Mouse (Mus musculus) adipose tissue, adult 10 weeks (tissue): ENCODE measurements around the gene Armc6. TPM values are rescaled to one million over a fixed set of nuclear protein-coding genes. Genes with fewer than 3 reads are reported as not detected.

ENCODE experiments used
- polyA plus RNA-seq: library from polyadenylated mRNA; stranded (reverse); fragments of 350-450 nt; fragmentation: Illumina TruSeq; extraction: RNeasy Lipid Tissue Mini Kit (QIAGEN cat#74804); gene quantifications from one replicate; pipeline ENCODE4 v1.2.3, GENCODE M21; 2014; ENCODE audit warnings: low read depth, low replicate concordance

Armc6 gene
- 7.3 TPM for polyA plus RNA-seq

DNA sequence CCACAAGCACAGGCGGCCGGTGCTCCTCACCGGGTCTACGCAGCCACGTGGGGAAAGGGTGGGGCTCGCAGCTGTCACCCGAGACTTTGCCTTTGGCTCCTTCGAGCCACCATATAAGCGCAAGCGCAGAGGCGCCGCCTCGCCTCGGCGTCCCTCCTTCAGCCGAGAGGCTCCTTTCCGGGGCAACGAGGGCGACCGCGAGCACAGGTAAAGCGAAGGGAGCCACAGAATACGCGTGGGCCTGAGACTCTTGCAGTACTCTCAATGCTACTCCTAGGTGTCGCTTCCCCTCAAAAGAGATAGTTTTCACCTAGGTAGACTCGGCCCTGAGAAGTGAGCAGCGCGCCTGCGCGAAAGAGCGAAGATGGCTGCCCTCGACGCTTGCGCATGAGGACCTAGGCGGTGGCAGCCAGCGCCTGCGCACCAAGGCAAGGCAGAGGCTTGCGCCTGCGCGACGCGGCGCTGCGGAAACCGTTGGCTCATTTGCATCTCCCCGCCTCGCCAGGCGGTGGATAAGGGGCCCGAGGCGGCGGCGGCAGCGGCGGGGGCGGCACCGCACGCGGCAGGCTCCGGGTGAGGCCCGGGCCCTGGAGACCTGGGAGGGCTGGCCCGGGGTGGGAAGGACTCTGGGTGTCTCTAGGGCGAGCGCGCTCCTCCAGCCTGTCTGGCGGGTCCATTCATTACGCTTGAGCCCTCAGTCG lies at the start of gene Armc6, which contains the start of gene Sugp2:
Gene Armc6, minus strand, starts transcription at position 387 of the 701 bp plus-strand sequence.
Gene Sugp2, plus strand, starts transcription at position 147 of the 701 bp plus-strand sequence.

GRCm38 (mm10) chr8:70282603-70283135 lies 48.4 kb upstream of the Armc6 start, which contains the start of gene Homer3:
Gene Homer3 (plus strand): TSS chr8:70282827.

GRCm38 (mm10) chr8:70212112-70213055 lies 21.9 kb downstream of the Armc6 start, which contains the start of gene Slc25a42:
Gene Slc25a42 (minus strand): TSS chr8:70212305.

DNA sequence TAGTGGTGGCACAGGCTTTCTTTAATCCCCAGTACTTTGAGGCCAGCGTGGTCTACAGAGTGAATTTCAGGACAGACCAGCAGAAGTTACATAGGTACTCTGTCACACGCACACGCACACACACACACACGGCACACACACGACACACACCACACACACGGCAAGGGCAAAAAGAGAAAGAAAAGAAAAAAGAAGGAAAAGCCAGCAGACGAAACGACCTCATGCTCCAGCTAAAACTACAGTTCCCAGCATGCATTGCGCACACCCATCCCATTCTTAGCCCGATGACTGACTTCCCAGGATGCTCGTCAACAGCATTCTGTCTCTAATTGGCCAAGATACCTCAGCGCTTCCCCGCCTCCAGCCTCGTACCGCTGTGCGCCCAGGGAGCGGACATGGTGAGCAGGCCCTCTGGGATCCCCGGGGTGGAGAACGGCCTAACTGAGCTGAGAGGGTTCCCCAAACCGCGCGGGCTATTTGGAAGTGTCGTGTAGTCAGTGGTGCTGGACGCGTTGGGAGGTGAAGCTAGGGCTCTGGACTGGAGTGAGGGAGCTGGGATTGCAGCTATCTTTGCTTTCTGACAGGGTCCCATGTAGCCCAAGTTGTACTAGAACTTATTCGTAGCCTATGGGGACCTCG lies 62.1 kb downstream of the Armc6 start, which contains the start of gene Tmem161a:
Gene Tmem161a, plus strand, starts transcription at position 314 of the 639 bp plus-strand sequence.

Other genes starting within 250 kb of the Armc6 start
- gene Gatad2a, start 238.1 kb downstream of the Armc6 start, polyA plus RNA-seq: 41.1 TPM
- gene Mau2, start 191.7 kb downstream of the Armc6 start, polyA plus RNA-seq: 33.6 TPM
- gene Sugp1, start 191.7 kb downstream of the Armc6 start, polyA plus RNA-seq: 23.3 TPM
- gene Tm6sf2, start 161.5 kb downstream of the Armc6 start, polyA plus RNA-seq: 0.68 TPM
- gene Hapln4, start 151.0 kb downstream of the Armc6 start, polyA plus RNA-seq: 0.10 TPM
- gene Ncan, start 113.6 kb downstream of the Armc6 start, polyA plus RNA-seq: 0.21 TPM
- gene Nr2c2ap, start 103.1 kb downstream of the Armc6 start, polyA plus RNA-seq: 17.3 TPM
- 13.1 TPM for gene Rfxank, start 95.3 kb downstream of the Armc6 start, polyA plus RNA-seq
- 57.0 TPM for gene Borcs8, start 95.0 kb downstream of the Armc6 start, polyA plus RNA-seq
- gene Mef2b, start 94.8 kb downstream of the Armc6 start, polyA plus RNA-seq: 0.40 TPM
- gene Tmem161a, start 62.1 kb downstream of the Armc6 start, polyA plus RNA-seq: 44.5 TPM
- 28.3 TPM for gene Slc25a42, start 22.2 kb downstream of the Armc6 start, polyA plus RNA-seq
- gene Sugp2, start 240 bp downstream of the Armc6 start, polyA plus RNA-seq: 30.9 TPM
- gene Homer3, start 48.4 kb upstream of the Armc6 start, polyA plus RNA-seq: 43.4 TPM
- 40.2 TPM for gene Ddx49, start 68.0 kb upstream of the Armc6 start, polyA plus RNA-seq
- 186 TPM for gene Cope, start 68.1 kb upstream of the Armc6 start, polyA plus RNA-seq
- gene Cers1, start 81.3 kb upstream of the Armc6 start, polyA plus RNA-seq: 0.63 TPM
- 0.31 TPM for gene Gdf1, start 95.4 kb upstream of the Armc6 start, polyA plus RNA-seq
- 31.4 TPM for gene Upf1, start 118.8 kb upstream of the Armc6 start, polyA plus RNA-seq
- 6.3 TPM for gene Comp, start 139.1 kb upstream of the Armc6 start, polyA plus RNA-seq
- 15.7 TPM for gene Crtc1, start 205.1 kb upstream of the Armc6 start, polyA plus RNA-seq
- gene Klhl26, start 242.5 kb upstream of the Armc6 start, polyA plus RNA-seq: 20.7 TPM